Mouse (Mus musculus) cerebellum, adult 2 months (tissue): ENCODE results near the gene Eci1. TPM values are rescaled to one million over a fixed set of nuclear protein-coding genes. Genes with fewer than 3 reads are reported as not detected.

ENCODE experiments used
- DNase-seq, 2 experiments: peaks; one replicate each; pipeline ENCODE4 v3.0.0; 2021
- H3K27ac ChIP-seq: fragments of 200-500 bp; 2 replicates; pipeline ENCODE4 v1.5.1; 2012; ENCODE audit warnings: low read length, control low read depth, inconsistent platforms; ENCODE audit not compliant: insufficient read depth
- H3K27me3 ChIP-seq: fragments of 200-500 bp; 2 replicates; pipeline ENCODE4 v1.6.1; 2012; ENCODE audit warnings: inconsistent platforms, mild to moderate bottlenecking, low read length, moderate library complexity; ENCODE audit not compliant: control insufficient read depth, insufficient read depth
- H3K4me1 ChIP-seq: fragments of 200-500 bp; 2 replicates; pipeline ENCODE4 v1.6.1; 2011; ENCODE audit warnings: low read length; ENCODE audit not compliant: control insufficient read depth, insufficient read depth
- H3K4me3 ChIP-seq: fragments of 200-500 bp; replicated peaks from 2 replicates; pipeline ENCODE3; 2011; ENCODE audit warnings: mild to moderate bottlenecking, low read depth, low read length, control low read depth; ENCODE audit not compliant: insufficient read depth
- CTCF ChIP-seq: fragments of 200-500 bp; IDR thresholded peaks from 2 replicates; pipeline ENCODE4 v1.5.1; 2011; ENCODE audit warnings: low read depth, mild to moderate bottlenecking, control low read depth, low read length, moderate library complexity, borderline replicate concordance; ENCODE audit not compliant: insufficient read depth
- POLR2A ChIP-seq: fragments of 200-500 bp; IDR thresholded peaks from 2 replicates; pipeline ENCODE4 v1.6.1; 2011; ENCODE audit warnings: low read length, control low read depth, borderline replicate concordance; ENCODE audit not compliant: insufficient read depth
- WGBS: fragments of 180-500 bp; shearing (Covaris S2); methylation state at CpG from one replicate; pipeline ENCODE4 v1.1.7; 2018; 5-methylcytosine and 5-hydroxymethylcytosine counted together
- polyA plus RNA-seq: library from polyadenylated mRNA; depleted of rRNA; stranded (reverse); fragments of >200 nt; gene quantifications from 2 replicates; pipeline ENCODE4 v1.2.3, GENCODE M21; 2012

Gene Eci1
- polyA plus RNA-seq, 1 experiment = 77.3 TPM

DNA sequence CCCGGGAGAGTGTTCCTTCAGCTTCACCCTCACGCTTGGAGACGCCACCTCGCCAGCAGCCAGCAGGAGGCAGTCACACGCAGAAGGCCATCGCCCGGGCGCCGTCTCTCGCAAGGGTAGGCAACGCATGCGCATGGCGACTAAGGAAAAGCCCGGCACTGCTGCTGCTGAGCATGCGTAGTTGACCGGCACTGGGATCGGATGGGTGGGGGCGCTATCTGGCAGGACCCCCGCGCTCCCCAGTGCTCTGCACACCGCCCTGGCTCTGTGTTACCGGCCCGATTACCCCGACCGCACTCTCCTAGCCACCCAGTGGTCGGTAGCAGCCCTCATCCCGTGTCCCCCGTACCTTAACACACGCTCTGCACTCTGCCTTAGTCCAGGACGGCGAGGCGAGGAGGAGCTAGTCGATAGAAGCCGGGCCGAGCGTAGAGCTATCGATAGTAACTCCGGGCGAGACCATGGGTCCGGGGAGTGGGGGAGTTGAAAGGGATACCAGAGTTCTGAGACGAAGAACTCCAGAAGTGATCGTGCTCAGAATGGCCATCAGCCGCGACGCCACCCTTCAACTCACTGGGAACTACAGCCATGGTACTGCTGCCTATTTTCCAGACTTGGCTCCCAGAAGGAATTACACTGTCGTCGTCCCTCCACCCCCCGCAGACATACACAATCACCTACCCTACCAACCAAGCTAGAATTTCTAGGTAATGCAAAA is 52.4 kb downstream of the Eci1 start, which contains the start of gene Mlst8:
Gene Mlst8, minus strand, starts transcription at position 416 of the 718 bp plus-strand sequence.
- H3K27ac ChIP-seq = peak within 1 kb of the TSS; percentile 94
- H3K4me1 ChIP-seq = peaks cover 14% of the 10 kb centered on the region
- DNase-seq = peak; percentile 97 to 100
- TF ChIP-seq POLR2A (peak; percentile 96), CTCF (peak; percentile 84)
- no peaks in the 10 kb centered on the region for H3K27me3 ChIP-seq
- WGBS = under 1% methylated on average over 48 of the region's 48 CpGs
- H3K4me3 ChIP-seq = peak within 1 kb of the TSS; percentile 89

DNA sequence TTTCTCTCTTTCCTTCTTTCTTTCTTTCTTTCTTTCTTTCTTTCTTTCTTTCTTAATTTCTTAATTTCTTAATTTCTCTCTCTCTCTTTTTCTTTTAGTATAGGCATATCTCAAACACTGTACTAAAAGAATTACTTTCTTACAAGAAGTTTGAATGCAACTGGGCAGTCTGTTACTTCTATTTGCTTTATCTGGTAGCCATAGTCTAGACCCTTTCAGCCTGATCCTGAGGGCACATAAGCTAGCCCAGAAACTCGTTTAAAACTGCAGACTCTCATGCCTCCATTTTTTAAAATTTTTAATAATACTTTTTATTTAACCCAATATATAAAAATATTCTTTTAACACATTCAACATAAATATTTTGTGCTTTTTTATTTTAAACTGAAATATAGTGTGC is 53.0 kb downstream of the Eci1 start:
- no peak for DNase-seq
- no peak for TF ChIP-seq POLR2A
- no peak for TF ChIP-seq CTCF
- WGBS = 7% methylated on average over 1 of the region's 1 CpGs
- Histone ChIP-seq H3K27ac (no peak overlapping the region), H3K27me3 (no peaks in the 10 kb centered on the region), H3K4me3 (peak overlapping the region; percentile 89), H3K4me1 (peaks cover 14% of the 10 kb centered on the region)

DNA sequence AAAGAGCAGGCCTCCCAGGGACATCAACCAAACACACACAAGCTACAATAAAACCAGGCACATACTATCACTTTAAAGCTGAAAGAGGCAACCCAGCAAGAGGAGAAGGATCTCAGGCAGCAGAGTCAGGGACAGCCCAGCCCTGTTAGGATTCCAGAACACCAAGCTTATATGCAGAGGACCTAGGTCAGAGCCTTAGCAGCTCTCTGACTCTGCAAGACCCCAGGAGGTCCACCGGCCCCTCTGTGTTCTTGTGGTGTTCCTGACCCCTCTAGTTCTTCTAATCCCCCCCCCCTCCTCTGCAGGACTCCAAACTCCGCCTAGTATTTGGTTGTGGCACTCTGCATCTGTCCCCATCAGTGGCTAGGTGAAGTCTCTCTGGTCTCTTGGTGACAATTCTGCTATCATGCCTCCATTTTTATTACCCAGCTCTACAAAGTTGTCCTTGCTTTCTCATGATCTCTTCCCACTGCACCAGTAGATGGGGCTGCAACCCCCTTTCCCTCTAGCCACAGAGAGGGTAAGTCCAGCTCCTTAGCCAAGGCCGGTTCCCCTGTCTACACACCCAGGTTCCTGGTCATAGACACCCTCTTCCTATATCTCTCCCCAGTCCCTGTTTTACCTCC is 53.9 kb downstream of the Eci1 start:
- 33% methylated on average over 3 of the region's 3 CpGs for WGBS
- Histone ChIP-seq H3K4me1 (peaks cover 14% of the 10 kb centered on the region), H3K27ac (no peak overlapping the region), H3K27me3 (no peaks in the 10 kb centered on the region), H3K4me3 (no peak overlapping the region)
- DNase-seq = no peak
- TF ChIP-seq CTCF = no peak; the same call in 1 of the 2 replicates
- TF ChIP-seq POLR2A = no peak

DNA sequence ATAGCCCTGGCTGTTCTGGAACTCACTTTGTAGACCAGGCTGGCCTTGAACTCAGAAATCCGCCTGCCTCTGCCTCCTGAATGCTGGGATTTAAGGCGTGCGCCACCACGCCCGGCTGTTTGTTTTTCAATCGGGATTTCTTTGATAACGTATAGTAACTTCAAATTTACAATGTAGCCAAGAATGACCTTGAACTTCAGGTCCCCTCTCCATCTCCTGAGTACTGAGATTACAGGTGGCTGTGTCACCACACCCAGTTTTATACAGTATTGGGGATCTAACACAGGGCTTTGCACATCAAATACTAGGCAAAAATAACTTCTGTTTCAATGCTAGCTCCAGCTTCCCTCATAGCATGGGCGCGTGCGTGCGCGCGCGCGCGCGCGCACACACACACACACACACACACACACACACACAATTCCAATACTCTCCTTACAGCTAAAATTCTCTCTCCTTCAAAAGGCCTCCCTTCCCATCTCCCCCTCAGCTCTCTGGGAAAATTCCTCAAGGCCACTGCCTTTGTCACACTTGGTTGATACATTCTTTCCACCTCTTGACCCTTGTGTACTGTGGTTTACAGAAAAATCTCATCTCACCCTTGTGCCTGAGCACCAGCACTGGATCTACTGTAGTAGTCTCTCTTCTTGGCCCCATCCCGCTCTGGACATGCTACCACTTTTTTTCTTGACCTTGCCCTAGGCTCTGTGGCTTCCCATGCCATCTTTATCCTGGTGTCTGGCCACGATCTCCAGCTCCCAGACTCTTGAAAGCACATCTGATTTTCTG is 54.8 kb downstream of the Eci1 start:
- no peaks in the 10 kb centered on the region for H3K27me3 ChIP-seq
- no peak overlapping the region for H3K27ac ChIP-seq
- WGBS = 95% methylated on average over 20 of the region's 20 CpGs
- peaks cover 14% of the 10 kb centered on the region for H3K4me1 ChIP-seq
- TF ChIP-seq CTCF (no peak), POLR2A (no peak)
- H3K4me3 ChIP-seq = no peak overlapping the region
- no peak for DNase-seq

DNA sequence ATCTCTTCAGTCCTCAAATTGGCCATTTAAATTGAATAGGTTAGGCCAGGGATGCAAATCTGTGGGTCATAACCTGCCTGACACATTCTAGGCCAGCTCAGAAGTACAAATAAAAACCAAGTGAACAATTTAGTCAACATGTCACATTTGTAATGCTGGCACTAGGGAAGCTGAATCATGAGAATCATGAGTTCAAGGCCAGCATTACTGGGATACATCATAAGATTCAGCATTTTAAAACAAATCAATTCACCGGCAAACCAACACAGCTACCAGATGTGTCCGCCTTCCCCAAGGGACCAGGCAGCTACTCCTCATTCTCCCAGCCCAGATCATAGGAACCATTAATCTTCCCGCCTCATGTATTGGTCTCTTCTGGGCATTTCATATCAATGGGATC is 57.1 kb downstream of the Eci1 start:
- TF ChIP-seq CTCF = no peak
- TF ChIP-seq POLR2A = no peak
- 92% methylated on average over 3 of the region's 3 CpGs for WGBS

DNA sequence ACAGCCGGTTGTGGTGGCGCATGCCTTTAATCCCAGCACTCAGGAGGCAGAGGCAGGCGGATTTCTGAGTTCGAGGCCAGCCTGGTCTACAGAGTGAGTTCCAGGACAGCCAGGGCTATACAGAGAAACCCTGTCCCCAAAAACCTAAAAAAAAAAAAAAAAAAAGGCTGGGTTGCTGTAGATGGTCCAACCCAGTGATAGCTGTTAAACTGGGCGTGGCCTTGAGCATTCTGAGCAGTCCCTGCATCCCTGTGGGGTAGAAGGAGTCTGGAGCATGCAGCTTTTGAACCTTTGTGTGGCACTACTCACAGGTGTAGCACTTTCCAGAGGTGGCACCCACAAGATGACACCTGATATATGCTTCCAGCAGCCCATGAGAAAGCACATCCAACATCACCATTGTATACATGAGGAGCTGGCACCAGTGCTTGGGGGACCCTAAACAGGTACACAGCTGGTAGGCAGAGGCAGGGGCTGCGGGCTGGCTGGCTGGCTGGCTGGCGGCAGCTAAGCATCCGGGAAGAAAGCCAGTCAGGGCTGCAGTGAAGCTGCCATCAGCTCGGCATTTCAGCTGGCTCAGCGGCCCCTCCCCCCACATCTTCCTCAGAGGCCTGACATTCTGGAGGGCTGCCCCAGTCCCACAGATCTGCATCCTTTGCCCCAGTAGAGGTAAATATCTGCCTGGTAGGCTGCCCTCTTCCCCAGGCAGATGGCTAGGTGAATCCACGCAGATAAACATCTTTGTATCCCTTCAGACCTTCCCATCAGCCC is 58.8 kb downstream of the Eci1 start:
- Histone ChIP-seq H3K4me1 (peaks cover 7% of the 10 kb centered on the region), H3K27me3 (no peaks in the 10 kb centered on the region), H3K4me3 (no peak overlapping the region), H3K27ac (0 out of 2 replicates have a peak overlapping the region, but pooled peaks have one; percentile 11)
- no peak for TF ChIP-seq CTCF
- TF ChIP-seq POLR2A = no peak
- DNase-seq = peak in 1 of 2 experiments; percentile 34
- 47% methylated on average over 11 of the region's 11 CpGs for WGBS

More for the DNA sequence above, 57.1 kb downstream of the Eci1 start:
- Histone ChIP-seq H3K27me3 (no peaks in the 10 kb centered on the region), H3K27ac (no peak overlapping the region), H3K4me3 (no peak overlapping the region), H3K4me1 (peaks cover 5% of the 10 kb centered on the region)
- no peak for DNase-seq

DNA sequence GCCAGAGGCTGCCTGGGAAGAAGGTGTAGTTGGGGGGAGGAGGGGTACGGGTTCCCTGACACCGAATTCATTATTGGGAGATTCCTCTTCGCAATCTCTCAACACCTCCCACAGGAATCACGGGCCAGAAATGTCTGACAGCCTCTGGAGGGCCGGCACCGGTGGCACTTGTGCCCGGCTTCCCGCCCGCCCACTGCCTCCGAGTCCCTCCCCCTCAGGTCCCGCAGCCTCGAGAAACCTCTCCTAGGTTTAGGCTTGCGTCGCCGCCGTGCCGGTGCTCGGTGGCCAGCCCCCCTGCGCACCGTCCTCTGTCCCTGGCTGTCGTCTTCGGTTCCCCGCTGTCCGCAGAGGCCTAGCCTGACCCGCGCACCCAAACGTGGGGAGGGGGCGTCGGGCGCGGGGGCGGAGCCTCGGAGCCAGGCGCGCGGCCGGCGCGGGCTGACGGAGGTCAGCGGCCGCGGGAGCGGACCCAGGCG is 61.8 kb downstream of the Eci1 start, which contains the start of gene Caskin1:
Gene Caskin1, plus strand, starts transcription at position 416 of the 476 bp plus-strand sequence.
- 0% methylated on average over 32 of the region's 45 CpGs for WGBS
- TF ChIP-seq CTCF = no peak
- TF ChIP-seq POLR2A = peak; percentile 67
- H3K4me1 ChIP-seq = peaks cover 9% of the 10 kb centered on the region
- H3K27ac ChIP-seq = peak within 1 kb of the TSS; percentile 79
- H3K27me3 ChIP-seq = no peaks in the 10 kb centered on the region
- peak; percentile 76 to 80 for DNase-seq
- peak within 1 kb of the TSS; percentile 76 for H3K4me3 ChIP-seq
